Mouse (Mus musculus) spleen, postnatal 14 days (tissue): ENCODE measurements around the gene Ctss.
"Not testable (repeated sequence)": the region's sequence is repeated elsewhere in the genome, so short reads cannot be mapped to it uniquely, and the experiment has no call there.

Experiments
- DNase-seq, 2 experiments: peaks; one replicate each; pipeline ENCODE4 v3.0.0; 2021 to 2022; ENCODE audit warnings: low spot score in 2 of 2

Ctss gene

DNA sequence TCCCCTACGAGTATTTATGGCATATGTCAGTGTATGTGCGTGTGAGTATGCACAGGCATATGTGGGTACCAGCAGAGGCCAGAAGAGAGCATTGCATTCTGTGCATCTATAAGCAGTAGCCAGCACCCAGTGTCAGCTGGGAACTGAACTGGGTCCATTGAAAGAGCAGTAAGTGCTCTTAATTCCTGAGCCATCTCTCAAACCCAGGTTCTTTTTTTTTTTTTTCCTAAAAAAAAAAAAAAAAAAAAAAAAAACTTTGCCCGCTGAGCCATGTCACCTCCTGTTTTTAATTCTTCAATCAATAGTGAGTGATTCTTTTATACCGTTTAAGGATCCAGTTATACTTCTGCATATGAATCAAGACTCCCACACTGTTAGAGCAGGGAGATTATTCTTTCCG, 6.8 kb downstream of the Ctss start:
- no peak for DNase-seq

DNA sequence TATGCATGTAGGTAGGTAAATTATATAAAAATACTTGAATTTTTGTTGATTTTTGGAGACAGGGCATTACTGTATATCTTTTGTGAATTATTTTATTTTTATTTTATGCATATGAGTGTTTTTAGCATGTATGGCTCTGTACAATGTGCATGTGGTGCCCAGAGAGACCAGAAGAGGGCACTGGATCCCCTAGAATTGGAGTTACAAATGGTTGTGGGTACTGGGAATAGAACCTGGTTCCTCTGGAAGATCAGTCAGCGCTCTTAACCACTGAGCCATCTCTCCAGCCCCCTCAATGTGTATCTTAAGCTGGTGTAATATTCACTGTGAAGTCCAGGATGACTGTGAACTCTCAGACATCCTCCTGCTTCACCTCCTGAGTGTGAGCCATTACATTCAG, 8.3 kb downstream of the Ctss start:
- no peak for DNase-seq

DNA sequence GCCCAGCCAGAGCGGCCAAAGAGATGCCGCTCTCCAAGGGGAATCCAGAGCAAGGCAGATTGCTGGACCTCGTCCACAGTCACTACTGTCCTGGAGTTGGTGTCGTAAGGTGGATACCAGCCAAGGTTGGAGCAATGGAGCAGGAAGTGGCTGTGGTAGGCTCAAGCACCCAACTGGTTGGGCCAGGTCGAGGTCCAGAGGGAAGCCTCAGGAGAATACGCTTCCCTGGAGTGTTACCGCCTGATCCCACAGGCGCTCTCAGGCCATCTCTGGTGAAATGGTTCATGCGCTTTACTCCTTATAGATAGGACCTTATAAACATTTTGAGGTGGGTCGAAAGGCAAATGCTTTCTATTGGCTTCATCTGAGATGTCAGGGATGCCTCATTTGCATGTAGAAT, 12.3 kb downstream of the Ctss start:
- no peak for DNase-seq

DNA sequence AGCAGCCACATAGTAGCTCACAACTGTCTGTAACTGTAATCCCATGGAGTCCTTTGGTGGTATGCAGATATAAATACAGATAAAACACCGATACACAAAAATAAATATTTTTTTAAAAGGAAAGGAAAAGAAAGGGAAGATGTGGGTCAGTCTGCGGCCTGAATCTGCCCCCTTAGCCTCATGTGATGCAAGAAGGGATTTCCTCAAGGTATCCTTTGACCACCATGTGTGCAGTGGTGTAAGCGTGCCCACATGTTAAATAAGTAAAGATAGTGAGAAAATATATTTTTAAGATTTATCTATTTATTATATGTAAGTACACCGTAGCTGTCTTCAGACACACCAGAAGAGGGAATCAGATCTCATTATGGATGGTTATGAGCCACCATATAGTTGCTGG, 13.3 kb downstream of the Ctss start:
- DNase-seq, result no peak

DNA sequence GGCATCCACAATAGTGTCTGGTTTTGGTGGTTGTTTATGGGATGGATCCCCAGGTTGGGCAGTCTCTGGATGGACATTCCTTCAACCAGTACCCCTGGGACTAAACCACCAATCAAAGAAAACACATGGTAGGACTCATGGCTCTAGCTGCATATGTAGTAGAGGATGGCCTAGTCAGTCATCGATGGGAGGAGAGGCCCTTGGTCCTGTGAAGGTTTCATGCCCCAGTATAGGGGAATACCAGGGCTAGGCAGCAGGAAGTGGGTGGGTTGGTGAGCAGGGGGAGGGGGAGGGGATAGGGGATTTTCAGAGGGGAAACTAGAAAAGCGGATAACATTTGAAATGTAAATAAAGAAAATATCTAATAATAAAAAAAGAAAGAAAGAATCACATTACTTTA, 14.6 kb downstream of the Ctss start:
- DNase-seq, result not testable (repeated sequence)

DNA sequence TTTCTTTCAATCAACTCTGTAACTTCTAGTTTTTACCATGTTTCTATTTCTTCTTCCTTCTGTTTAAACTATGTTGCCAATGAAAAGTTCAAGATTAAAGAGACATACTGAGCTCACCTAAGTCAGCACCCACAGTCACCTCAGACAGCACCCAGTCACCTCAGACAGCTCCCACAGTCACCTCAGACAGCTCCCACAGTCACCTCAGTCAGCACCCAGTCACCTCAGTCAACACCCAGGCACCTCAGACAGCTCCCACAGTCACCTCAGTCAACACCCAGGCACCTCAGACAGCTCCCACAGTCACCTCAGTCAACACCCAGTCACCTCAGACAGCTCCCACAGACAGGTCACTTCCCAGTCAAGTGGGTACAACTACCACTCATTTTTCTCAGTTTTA, 15.6 kb downstream of the Ctss start:
- DNase-seq, result no peak

DNA sequence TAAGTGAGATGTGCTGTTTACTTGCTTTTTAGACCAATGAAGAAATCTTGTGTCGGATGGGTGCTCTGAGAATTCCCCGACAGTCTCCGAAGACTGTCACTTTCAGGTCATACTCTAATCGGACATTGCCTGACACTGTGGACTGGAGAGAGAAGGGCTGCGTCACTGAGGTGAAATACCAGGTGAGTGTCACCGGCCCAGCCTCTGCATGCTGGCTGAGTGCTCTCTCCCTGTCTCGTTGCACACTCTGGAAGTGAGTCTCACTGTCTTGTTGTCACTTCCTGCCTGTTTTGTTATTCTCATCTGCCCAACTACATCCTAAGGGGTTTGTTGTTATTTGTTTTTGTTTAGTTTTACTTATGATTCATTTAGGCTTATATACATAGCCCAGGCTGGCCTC, 16.4 kb downstream of the Ctss start:
- no peak for DNase-seq

DNA sequence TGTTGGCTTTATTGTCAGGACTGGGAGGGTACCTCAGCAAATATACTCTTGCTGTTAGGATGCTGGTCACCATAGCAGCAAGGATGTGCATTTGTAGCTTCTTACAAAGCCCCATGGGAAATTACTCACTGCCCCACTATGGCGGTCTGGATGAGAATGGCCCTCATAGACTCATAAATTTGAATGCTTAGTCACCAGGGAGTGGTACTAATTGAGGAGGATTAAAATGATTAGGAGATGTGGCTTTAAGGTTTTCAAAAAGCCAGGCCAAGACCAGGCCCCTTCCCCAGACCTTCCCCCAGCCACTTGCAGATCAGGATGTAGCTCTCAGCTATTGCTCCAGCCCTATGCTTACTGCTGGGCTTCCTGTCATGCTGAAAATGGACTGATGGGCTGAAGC, 23.6 kb downstream of the Ctss start:
- DNase-seq, result no peak

DNA sequence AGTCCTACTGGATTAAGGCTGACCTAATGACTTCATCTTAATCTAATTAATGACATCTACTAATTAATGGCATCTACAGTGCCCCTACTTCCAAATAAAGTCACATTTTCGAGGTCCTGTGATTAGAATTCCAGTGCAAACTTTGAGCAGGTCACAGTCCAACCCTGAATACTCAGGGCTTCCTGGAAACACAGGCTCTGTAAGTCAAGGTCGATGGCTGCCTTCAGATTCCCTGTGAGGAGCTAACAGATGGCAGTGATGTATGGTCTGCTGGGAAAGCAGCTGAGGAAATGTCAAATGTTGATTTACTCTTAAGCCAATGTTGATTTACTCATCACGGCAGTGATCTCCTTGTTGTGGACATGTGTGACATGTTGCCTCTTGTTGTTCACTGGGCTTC, 27.4 kb downstream of the Ctss start:
- no peak for DNase-seq

DNA sequence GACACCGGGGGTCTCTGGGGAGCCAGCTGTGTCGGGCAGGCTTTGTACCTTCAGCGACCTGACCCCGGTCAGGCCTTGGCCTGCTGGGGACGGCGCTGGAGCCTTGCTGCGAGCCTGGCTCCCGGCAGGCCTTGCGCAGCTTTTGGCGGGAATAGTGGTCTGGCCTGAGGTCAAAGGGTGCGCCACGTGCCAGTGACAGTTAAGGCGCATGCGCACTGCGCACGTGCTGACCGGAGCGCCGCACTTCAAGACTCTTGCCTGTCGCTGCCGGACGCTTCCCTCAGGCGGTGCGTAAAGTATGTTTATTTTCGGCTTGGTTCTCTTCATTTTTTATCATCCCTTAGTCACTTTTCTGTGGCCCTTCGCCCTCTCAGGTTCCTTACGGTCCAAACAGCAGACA, 32.9 kb downstream of the Ctss start, which contains the start of gene Hormad1:
Gene Hormad1 (plus strand): TSS at position 241 of the 400 bp plus-strand sequence.
- DNase-seq, result no peak

DNA sequence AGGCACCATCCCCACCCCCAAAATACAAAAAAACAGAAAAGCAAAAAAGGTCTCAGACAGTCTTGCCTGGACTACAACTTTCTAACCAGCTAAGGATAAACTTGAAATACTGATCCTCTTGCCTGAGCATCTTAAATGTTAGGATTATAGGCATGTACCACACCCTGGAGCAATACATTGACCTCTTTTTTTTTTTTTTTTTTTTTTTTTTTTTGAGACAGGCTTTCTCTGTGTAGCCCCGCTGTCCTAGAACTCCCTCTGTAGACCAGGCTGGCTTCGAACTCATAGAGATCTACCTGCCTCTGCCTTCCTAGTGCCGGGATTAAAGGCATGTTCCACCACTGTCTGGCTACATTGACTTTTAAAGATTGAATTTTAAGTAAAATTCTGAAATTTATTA, 34.2 kb downstream of the Ctss start:
- DNase-seq, result no peak

DNA sequence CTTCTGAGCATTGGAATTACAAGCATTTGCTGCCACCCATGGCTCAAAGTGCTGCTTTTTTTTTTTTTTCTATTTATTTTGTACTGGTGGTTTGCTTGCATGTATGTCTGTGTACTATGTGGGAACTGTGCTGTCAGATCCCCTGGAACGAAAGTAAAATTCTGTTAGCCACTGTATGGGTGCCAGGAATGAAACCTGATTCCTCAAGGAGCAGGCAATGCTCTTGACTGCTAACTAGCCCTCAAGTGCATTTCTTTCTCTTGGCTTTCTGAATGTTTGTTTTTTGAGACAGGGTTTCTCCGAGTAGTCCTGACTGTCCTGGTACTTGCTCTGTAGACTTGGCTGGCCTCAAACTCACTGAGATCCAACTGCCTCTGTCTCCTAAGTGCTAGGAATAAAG, 35.2 kb downstream of the Ctss start:
- no peak for DNase-seq

DNA sequence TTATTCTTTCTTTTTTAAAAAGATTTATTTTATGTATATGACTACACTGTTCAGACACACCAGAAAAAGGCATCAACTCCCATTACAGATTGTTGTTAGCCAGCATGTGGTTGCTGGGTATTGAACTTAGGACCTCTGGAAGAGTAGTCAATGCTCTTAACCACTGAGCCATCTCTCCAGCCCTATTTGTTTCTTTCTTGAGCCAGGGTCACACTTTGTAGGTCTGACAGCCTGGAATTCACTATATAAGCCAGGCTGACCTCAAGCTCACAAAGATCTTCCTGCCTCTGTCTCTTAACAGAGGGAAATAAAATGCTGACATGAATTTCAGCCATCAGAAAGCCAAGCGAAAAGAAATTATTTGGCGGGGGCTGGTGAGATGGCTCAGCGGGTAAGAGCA, 43.0 kb downstream of the Ctss start:
- DNase-seq, result no peak

DNA sequence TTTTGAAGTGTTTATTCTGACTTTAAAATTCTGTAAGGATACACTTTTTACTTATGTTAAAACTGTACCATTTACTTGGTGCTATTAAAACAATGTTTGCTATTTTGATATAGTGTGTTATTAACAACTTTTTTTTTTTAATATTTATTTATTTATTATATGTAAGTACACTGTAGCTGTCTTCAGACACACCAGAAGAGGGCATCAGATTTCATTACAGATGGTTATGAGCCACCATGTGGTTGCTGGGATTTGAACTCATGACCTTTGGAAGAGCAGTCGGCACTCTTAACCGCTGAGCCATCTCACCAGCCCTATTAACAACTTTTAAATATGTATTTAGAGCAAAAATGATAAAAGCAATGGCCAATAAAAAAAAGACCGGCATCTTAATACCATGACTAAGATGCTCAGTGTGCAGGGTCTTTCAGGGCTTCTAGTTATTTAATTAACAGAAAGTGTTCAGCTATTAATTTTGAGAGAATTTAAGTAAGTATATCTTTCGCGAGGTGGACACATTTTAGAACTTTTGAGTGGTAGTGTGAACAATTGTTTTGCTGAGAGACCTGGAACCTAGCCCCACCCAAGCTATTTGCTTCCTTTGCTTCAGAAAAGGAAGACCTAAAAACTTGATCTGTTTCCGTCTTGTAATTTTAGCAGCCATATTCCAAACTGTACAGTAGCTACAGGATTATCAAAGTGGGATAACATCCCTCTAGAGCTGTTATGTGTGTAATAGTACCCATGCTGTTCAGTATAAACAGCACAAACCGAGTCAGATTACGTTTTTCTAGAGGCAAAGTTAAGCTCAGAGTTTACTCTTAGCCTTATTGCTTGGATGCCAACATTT, 61.4 kb downstream of the Ctss start:
- DNase-seq, result no peak

DNA sequence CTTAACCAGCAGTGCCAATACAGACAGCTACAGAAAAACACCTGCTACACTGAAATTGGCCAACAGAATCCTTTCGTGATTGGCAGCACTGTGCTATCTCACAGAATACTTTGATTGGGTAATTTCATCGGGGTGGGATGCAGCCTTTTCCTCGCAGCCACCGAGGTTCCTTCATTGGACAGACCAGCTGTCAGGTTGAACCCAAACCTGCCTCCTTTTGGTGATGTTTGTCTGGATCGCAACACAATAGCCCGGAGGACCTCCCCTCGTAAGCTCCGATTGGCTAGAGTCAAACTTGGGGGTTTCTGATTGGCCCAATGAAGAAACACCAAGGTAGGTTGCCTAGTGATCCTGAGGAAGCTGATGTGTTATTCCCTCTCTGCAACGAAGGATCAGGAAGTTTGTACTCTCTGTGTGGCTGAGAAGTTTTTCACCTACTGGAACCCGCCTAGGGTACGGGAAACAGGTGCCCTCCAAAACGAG, 62.1 kb downstream of the Ctss start, which contains the start of gene Golph3l:
Gene Golph3l (plus strand): TSS at position 331 of the 483 bp plus-strand sequence.
- peak; percentile 82 to 83 for DNase-seq

DNA sequence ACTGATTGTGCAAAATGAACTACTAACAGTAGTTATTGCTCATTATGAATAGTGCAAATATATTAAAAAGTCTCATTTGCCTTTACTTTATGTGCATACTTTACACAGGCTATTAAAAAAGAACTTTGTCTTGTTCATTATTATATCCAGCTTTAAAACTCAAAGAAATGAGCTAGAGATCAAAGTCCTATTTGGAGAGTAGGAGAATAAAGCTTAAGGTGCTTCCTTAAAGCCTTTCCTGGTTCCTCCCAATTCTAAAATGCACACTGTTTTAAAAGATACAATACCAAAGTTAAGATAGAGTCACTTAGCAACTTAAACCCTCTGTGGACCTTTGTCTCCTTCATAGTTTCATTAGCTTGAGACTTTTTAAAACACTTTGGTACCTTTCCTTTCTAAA, 72.1 kb downstream of the Ctss start:
- no peak for DNase-seq

DNA sequence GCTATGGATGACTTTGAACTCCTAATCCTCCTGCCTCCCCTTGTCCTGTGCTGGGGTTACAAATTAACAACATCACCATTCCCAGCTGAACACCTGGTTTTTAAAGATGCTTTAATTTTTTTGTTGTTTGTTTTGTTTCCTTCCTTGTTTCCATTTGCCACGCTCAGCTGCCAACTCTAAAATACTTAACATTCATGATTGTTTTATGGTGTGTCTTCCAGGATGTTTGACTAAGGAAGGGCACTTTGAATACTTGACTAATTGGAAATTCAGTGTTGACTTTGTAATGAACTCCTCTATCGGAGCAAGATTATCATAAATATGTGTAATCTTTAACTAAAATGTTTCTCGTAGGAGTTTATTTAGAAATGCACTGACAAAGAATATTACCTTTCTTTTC, 74.7 kb downstream of the Ctss start:
- no peak for DNase-seq
